Mouse (Mus musculus): ENCODE measurements at regions not wholly inside any gene's neighbourhood (a gene's known extent, or its start where the extent isn't known, plus 50 kb on each side); places are given as distances from the start of the nearest gene placed in this dataset.

GRCm38 (mm10) chr17:9848559-9849357 lies 179.2 kb upstream of the Pabpc6 start:
- DNase-seq (ENCODE audit: low spot score in 2 of 2): peak; percentile 5 to 27

- no peak for DNase-seq (ENCODE audit: low spot score in 2 of 2)
Measured at GRCm38 (mm10) chr17:9845451-9846075, 176.0 kb upstream of the Pabpc6 start.

- DNase-seq (ENCODE audit: low spot score in 2 of 2): no peak
Measured at GRCm38 (mm10) chr17:9841103-9841502, 171.6 kb upstream of the Pabpc6 start.

GRCm38 (mm10) chr17:9839256-9839655 lies 169.7 kb upstream of the Pabpc6 start:
- DNase-seq (ENCODE audit: low spot score in 2 of 2): no peak

GRCm38 (mm10) chr17:9836995-9837842 lies 167.7 kb upstream of the Pabpc6 start:
- no peak for DNase-seq (ENCODE audit: low spot score in 2 of 2)

- no peak for DNase-seq (ENCODE audit: low spot score in 2 of 2)
Measured at GRCm38 (mm10) chr17:9829895-9830294, 160.4 kb upstream of the Pabpc6 start.

- DNase-seq (ENCODE audit: low spot score in 2 of 2): no peak
Measured at GRCm38 (mm10) chr17:9821358-9821757, 151.8 kb upstream of the Pabpc6 start.

GRCm38 (mm10) chr17:9817056-9817455 lies 147.5 kb upstream of the Pabpc6 start:
- DNase-seq (ENCODE audit: low spot score in 2 of 2): no peak

- no peak for DNase-seq (ENCODE audit: low spot score in 2 of 2)
Measured at GRCm38 (mm10) chr17:9797069-9797468, 127.6 kb upstream of the Pabpc6 start.

- no peak for DNase-seq (ENCODE audit: low spot score in 2 of 2)
Measured at GRCm38 (mm10) chr17:9796225-9796988, 126.9 kb upstream of the Pabpc6 start.

GRCm38 (mm10) chr17:9778866-9779265 lies 109.3 kb upstream of the Pabpc6 start:
- DNase-seq (ENCODE audit: low spot score in 2 of 2): no peak

- DNase-seq (ENCODE audit: low spot score in 2 of 2): no peak
Measured at GRCm38 (mm10) chr17:9777165-9777564, 107.6 kb upstream of the Pabpc6 start.

GRCm38 (mm10) chr17:9776286-9777016 lies 106.9 kb upstream of the Pabpc6 start:
- peak; percentile 37 to 64 for DNase-seq (ENCODE audit: low spot score in 2 of 2)

- peak; percentile 32 to 42 for DNase-seq (ENCODE audit: low spot score in 2 of 2)
Measured at GRCm38 (mm10) chr17:9775668-9776151, 106.2 kb upstream of the Pabpc6 start.

GRCm38 (mm10) chr17:9774740-9775629 lies 105.5 kb upstream of the Pabpc6 start:
- no peak for DNase-seq (ENCODE audit: low spot score in 2 of 2)

- no peak for DNase-seq (ENCODE audit: low spot score in 2 of 2)
Measured at GRCm38 (mm10) chr17:9773744-9774143, 104.2 kb upstream of the Pabpc6 start.

GRCm38 (mm10) chr17:9768275-9768674 lies 98.8 kb upstream of the Pabpc6 start:
- DNase-seq (ENCODE audit: low spot score in 2 of 2): no peak

- DNase-seq (ENCODE audit: low spot score in 2 of 2): no peak
Measured at GRCm38 (mm10) chr17:9765680-9766250, 96.2 kb upstream of the Pabpc6 start.

GRCm38 (mm10) chr17:9764701-9765359 lies 95.3 kb upstream of the Pabpc6 start:
- DNase-seq (ENCODE audit: low spot score in 2 of 2): peak; percentile 41 to 50

All from right cerebral cortex, postnatal 36 days (tissue).